Mouse (Mus musculus): ENCODE measurements at regions not wholly inside any gene's neighbourhood (a gene's known extent, or its start where the extent isn't known, plus 50 kb on each side); places are given as distances from the start of the nearest gene placed in this dataset.

GRCm38 (mm10) chr12:12993894-12994714 lies 52.4 kb upstream of the Mycn start:
- no peak for TF ChIP-seq CTCF (IDR thresholded peaks at IDR 0.05 in 2 of 3, conservative IDR thresholded peaks at IDR 0.05 in 1 of 3; ENCODE audit: control insufficient read depth in 1 of 3, insufficient read depth in 1 of 3, low read depth in 2 of 3, low read length in 3 of 3, poor library complexity in 1 of 3, severe bottlenecking in 1 of 3)
- TF ChIP-seq ETS1 (IDR thresholded peaks at IDR 0.05; ENCODE audit: low read depth, low read length) = no peak
- no peak for TF ChIP-seq EP300 (IDR thresholded peaks at IDR 0.05; ENCODE audit: low read depth in 1 of 2, low read length in 2 of 2)
- no peak for TF ChIP-seq POLR2AphosphoS2 (IDR thresholded peaks at IDR 0.05; ENCODE audit: low read length)
- no peak for TF ChIP-seq MXI1 (IDR thresholded peaks at IDR 0.05; ENCODE audit: low read depth, low read length)
- TF ChIP-seq TCF12 (IDR thresholded peaks at IDR 0.05; ENCODE audit: low read depth, low read length) = no peak
- TF ChIP-seq NELFE (IDR thresholded peaks at IDR 0.05; ENCODE audit: low read depth, low read length) = no peak

All from MEL (cell line).